Mouse (Mus musculus): ENCODE data around the gene Tspan31.

Tspan31 gene

GRCm38 (mm10) chr10:127041774-127042338, 28.2 kb downstream of the Tspan31 start:
- peak; percentile 90 for DNase-seq (ENCODE audit: low spot score)

DNA sequence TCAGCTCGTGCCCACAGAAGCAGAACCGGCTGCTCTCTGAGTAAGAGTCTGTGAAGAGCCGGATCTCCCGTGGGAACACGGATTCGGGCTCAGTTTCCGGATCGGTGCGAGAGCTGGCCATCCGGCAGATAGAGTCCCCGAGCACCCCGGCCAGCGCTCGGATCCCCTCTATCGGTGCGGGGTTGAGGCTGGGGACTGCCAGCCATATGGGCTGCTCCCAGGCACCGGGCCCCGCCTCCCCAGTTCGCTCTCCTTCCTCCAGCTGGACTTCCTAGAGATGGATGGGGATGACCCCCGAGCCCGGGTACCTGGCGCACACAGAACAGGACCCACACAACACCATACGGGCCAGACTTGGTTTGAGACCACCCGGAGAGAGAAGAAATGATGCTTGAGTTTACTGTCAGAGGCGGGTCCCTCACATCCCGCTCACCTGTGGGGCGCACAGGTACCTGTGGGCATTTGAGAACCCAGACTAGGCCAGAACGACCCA, 28.7 kb downstream of the Tspan31 start, which contains the start of the genes Mettl1 and Eef1akmt3:
Gene Mettl1 (plus strand): TSS at position 141 of the 493 bp plus-strand sequence.
Gene Eef1akmt3 (minus strand): TSS at position 240 of the 493 bp plus-strand sequence.
- DNase-seq (ENCODE audit: low spot score) = no peak

DNA sequence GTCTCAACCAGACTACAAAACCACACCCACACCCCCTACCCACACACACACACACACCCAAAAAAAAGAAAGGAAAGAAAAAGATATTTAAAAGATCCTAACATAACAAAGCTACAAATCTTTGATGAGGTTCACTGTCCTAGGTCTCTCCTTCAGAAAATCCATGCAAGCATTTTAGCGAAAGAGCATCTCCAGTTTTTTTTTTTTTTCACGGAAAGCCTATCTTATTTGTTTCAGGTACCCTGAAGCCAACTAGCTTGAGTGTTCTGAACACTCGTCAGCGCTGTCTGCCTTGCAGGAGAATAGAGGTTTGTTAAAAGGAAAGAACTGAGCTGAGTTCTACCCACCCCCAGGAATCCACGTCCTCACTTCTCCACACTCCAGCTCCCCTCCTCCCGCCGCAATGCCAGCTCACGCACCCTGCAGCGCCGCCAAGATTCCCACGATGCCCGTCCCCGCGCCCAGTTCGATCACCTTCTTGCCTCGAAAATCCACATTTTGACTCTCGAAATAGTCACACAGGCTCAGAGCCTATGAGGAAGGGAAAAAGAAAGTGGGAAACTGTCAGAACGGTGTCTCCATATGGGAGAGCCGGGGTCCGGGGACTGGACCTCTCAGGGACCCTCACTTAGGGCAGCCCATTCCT, 29.4 kb downstream of the Tspan31 start:
- no peak for DNase-seq (ENCODE audit: low spot score)

DNA sequence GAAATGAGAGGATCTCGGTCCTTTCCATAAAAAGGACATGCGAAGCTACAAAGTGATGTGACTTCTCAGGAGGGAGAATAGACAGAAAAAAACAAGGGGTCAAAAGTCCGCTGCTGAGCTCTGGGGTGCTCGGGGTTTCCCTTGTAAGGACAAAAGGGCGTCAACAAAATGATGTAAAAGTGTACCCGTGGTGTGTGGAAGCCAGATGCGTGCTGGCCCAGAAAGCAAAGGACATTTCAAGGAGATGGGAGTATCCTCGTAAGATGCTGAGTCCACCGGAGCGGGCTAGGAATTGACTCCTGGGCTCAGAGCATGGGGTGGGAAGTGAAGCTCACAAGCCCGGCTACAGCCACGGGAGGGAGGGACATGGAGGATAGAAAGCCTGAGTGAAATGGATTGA, 32.4 kb downstream of the Tspan31 start:
- no peak for DNase-seq (ENCODE audit: low spot score)

- DNase-seq (ENCODE audit: low spot score) = no peak
These were observed 33.8 kb downstream of the Tspan31 start for GRCm38 (mm10) chr10:127036273-127036672.

DNA sequence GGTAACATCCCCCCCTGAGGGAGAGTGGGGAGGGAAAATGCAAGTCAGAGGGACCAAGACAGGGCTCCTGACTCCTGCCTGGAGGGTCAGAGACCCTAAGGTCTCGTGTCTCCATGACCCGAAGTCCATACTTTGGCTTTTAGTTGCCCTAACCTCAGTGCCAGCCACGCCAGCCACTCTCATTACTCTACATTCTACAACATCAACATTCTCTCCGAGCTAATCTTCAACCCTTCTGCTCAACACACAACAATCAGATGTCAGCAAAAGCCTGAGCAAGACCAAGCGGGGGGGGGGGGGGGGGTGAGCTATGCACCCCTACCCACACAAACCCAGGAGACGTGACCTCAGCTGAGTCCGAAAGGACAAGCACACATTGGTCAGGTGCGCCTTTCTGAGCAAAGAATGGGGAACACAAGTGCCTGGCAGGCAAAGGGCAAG, 36.7 kb downstream of the Tspan31 start:
- DNase-seq (ENCODE audit: low spot score) = no peak

- DNase-seq (ENCODE audit: low spot score) = peak; percentile 91
These were observed 39.4 kb downstream of the Tspan31 start, which contains the start of gene Tsfm for GRCm38 (mm10) chr10:127030336-127031296. Tsfm (minus strand) TSS chr10:127030840.

GRCm38 (mm10) chr10:127018422-127018821, 51.6 kb downstream of the Tspan31 start:
- DNase-seq (ENCODE audit: low spot score) = no peak
